Mouse (Mus musculus) myocyte (in vitro differentiated cells): ENCODE data around the gene Zxdc. TPM values are rescaled to one million over a fixed set of nuclear protein-coding genes. Genes with fewer than 3 reads are reported as not detected.

Experiments
- H3K27me3 ChIP-seq: one replicate; pipeline ENCODE4 v1.6.1; 2011; ENCODE audit not compliant: control insufficient read depth, insufficient read depth, insufficient read length
- H3K36me3 ChIP-seq: one replicate; pipeline ENCODE4 v1.6.1; 2011; ENCODE audit not compliant: control insufficient read depth, insufficient read depth
- H3K4me2 ChIP-seq: one replicate; pipeline ENCODE4 v1.6.1; 2011; ENCODE audit warnings: low read depth, control low read depth
- H3K4me3 ChIP-seq: one replicate; pipeline ENCODE4 v1.5.1; 2011; ENCODE audit warnings: mild to moderate bottlenecking, control low read depth, moderate library complexity
- H3K79me2 ChIP-seq: one replicate; pipeline ENCODE4 v1.6.1; 2011; ENCODE audit not compliant: control insufficient read depth, insufficient read depth
- H3ac ChIP-seq: one replicate; pipeline ENCODE4 v1.6.1; 2011; ENCODE audit not compliant: control insufficient read depth, insufficient read length
- CEBPB ChIP-seq: IDR thresholded peaks from 2 replicates; pipeline ENCODE4 v1.6.1; 2011; ENCODE audit warnings: mild to moderate bottlenecking, moderate library complexity; ENCODE audit not compliant: poor library complexity, insufficient read depth, severe bottlenecking
- E2F4 ChIP-seq: IDR thresholded peaks from one replicate; pipeline ENCODE4 v1.6.1; 2011; ENCODE audit warnings: mild to moderate bottlenecking, control low read depth, moderate library complexity; ENCODE audit not compliant: insufficient read depth
- MAX ChIP-seq: IDR thresholded peaks from one replicate; pipeline ENCODE4 v1.6.1; 2011; ENCODE audit warnings: low read depth, mild to moderate bottlenecking, control low read depth
- MYOD1 ChIP-seq, 3 experiments: IDR thresholded peaks; one replicate each; pipeline ENCODE4 v1.6.1; 2011; ENCODE audit warnings: control low read depth in 2 of 3, low read depth in 2 of 3, mild to moderate bottlenecking in 2 of 3, moderate library complexity in 1 of 3; ENCODE audit not compliant: insufficient read length in 2 of 3, control insufficient read depth in 1 of 3
- MYOG ChIP-seq, 3 experiments: IDR thresholded peaks; one replicate each; pipeline ENCODE4 v1.6.1; 2011; ENCODE audit warnings: control low read depth in 2 of 3, low read depth in 2 of 3, mild to moderate bottlenecking in 2 of 3; ENCODE audit not compliant: insufficient read length in 2 of 3, control insufficient read depth in 1 of 3, insufficient read depth in 1 of 3
- POLR2A ChIP-seq: IDR thresholded peaks from one replicate; pipeline ENCODE4 v1.6.1; 2011; ENCODE audit warnings: low read depth, mild to moderate bottlenecking, control low read depth, moderate library complexity; ENCODE audit not compliant: insufficient read length
- POLR2AphosphoS2 ChIP-seq: IDR thresholded peaks from one replicate; pipeline ENCODE4 v1.6.1; 2011; ENCODE audit warnings: low read depth, control low read depth; ENCODE audit not compliant: insufficient read length
- REST ChIP-seq: IDR thresholded peaks from one replicate; pipeline ENCODE4 v1.6.1; 2011; ENCODE audit warnings: mild to moderate bottlenecking, control low read depth, moderate library complexity; ENCODE audit not compliant: insufficient read depth, insufficient read length
- SRF ChIP-seq: IDR thresholded peaks from one replicate; pipeline ENCODE4 v1.6.1; 2011; ENCODE audit warnings: low read depth; ENCODE audit not compliant: control insufficient read depth, insufficient read length
- TCF12 ChIP-seq: IDR thresholded peaks from one replicate; pipeline ENCODE4 v1.6.1; 2011; ENCODE audit warnings: mild to moderate bottlenecking, control low read depth; ENCODE audit not compliant: poor library complexity, insufficient read depth, severe bottlenecking
- TCF3 ChIP-seq: IDR thresholded peaks from one replicate; pipeline ENCODE4 v1.6.1; 2011; ENCODE audit warnings: low read depth, control low read depth; ENCODE audit not compliant: insufficient read length
- USF1 ChIP-seq: IDR thresholded peaks from one replicate; pipeline ENCODE4 v1.6.1; 2011; ENCODE audit warnings: low read depth, mild to moderate bottlenecking, control low read depth, moderate library complexity
- polyA plus RNA-seq: library from polyadenylated mRNA; unstranded; fragments of >200 nt; fragmentation: generic; extraction: Trizol; gene quantifications from one replicate; pipeline ENCODE4 v1.2.1, GENCODE M21; 2012; ENCODE audit warnings: missing spikeins

The Zxdc gene
- polyA plus RNA-seq, 1 experiment, result 7.6 TPM

DNA sequence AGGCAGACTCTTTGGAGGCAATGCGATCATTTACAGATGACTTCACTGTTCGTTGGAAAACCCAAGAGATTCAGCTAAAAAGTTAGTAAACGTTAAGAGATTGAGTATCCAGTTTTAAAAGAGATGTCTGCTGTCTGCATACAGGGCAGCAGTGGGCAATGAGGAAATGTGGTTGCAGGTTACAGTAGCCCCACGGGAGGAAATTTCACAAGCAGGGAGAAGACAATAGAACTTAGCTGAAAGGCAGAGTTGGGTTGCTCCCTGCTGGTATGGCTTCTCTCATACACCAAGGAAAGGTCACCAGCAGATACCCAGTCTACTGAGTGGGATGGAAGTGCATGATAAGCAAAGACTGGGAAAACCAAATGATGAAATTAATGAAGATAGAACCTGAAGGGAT lies 21.3 kb downstream of the Zxdc start:
- Histone ChIP-seq H3ac (no peak overlapping the region), H3K4me2 (no peak overlapping the region), H3K27me3 (no peaks in the 10 kb centered on the region), H3K4me3 (no peak overlapping the region), H3K79me2 (no peaks in the 10 kb centered on the region), H3K36me3 (peaks cover 42% of the 10 kb centered on the region)
- TF ChIP-seq E2F4 (no peak), TCF3 (no peak), TCF12 (no peak), USF1 (no peak), CEBPB (no peak), MYOG (IDR thresholded peaks at IDR 0.05; ENCODE audit: control insufficient read depth in 1 of 3, insufficient read depth in 1 of 3, insufficient read length in 2 of 3, low read depth in 2 of 3) (no peak), MYOD1 (IDR thresholded peaks at IDR 0.05; ENCODE audit: control insufficient read depth in 1 of 3, insufficient read length in 2 of 3, low read depth in 2 of 3) (no peak), POLR2AphosphoS2 (no peak), MAX (no peak), SRF (no peak), POLR2A (no peak), REST (no peak)

DNA sequence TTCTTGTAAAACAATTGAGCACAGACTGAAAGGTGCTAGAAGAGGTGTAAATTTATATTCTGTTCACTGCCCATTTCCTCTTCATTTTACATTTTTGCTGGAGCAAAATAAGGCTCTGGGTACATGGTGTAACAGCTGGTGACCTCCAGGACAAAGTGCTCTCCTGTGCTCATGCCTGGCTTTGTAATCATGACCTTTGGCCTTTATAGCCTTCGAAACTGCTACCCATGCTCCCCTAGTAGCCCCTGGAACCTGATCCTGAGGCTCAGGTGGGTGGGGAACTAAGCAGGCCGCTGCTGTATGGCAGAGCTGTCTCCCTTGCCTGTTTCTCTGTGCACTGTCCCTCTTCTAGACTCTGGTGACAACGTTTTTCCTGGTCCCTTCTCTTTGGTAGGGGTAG lies 24.7 kb downstream of the Zxdc start:
- no peaks in the 10 kb centered on the region for H3K27me3 ChIP-seq
- no peak overlapping the region for H3K4me2 ChIP-seq
- TF ChIP-seq MYOG (IDR thresholded peaks at IDR 0.05; ENCODE audit: control insufficient read depth in 1 of 3, insufficient read depth in 1 of 3, insufficient read length in 2 of 3, low read depth in 2 of 3), result no peak
- no peak for TF ChIP-seq MYOD1 (IDR thresholded peaks at IDR 0.05; ENCODE audit: control insufficient read depth in 1 of 3, insufficient read length in 2 of 3, low read depth in 2 of 3)
- TF ChIP-seq MAX, result no peak
- no peak for TF ChIP-seq SRF
- no peak for TF ChIP-seq USF1
- no peak for TF ChIP-seq E2F4
- TF ChIP-seq POLR2A, result no peak
- no peak for TF ChIP-seq TCF3
- TF ChIP-seq CEBPB, result no peak
- TF ChIP-seq REST, result no peak
- TF ChIP-seq TCF12, result no peak
- no peak for TF ChIP-seq POLR2AphosphoS2
- no peak overlapping the region for H3ac ChIP-seq
- no peak overlapping the region for H3K4me3 ChIP-seq
- peaks cover 23% of the 10 kb centered on the region for H3K36me3 ChIP-seq
- H3K79me2 ChIP-seq, result no peaks in the 10 kb centered on the region

DNA sequence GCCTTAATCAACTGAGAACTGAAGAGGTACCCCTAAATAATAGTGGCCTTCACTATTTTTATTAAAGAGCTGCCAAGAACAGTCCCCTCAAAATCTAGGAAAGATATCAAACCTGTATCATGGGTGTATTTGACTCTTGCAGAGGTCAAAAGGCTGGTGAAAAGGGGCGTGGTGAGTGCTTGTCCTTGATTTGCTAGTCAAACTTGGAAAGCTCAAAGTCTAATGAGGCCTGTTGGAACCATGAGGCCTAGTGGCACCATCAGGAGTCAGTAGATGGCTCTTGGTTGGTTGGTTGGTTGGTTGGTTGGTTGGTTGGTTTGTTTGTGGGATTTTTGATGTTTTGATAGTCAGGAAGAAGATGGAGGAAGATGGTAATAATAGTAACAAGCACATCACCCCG lies 26.5 kb downstream of the Zxdc start:
- H3K4me3 ChIP-seq, result no peak overlapping the region
- H3K36me3 ChIP-seq, result peaks cover 10% of the 10 kb centered on the region
- H3K27me3 ChIP-seq, result no peaks in the 10 kb centered on the region
- no peaks in the 10 kb centered on the region for H3K79me2 ChIP-seq
- TF ChIP-seq MYOG (IDR thresholded peaks at IDR 0.05; ENCODE audit: control insufficient read depth in 1 of 3, insufficient read depth in 1 of 3, insufficient read length in 2 of 3, low read depth in 2 of 3) (no peak), CEBPB (no peak), E2F4 (no peak), MAX (no peak), TCF12 (no peak), SRF (no peak), REST (no peak), POLR2AphosphoS2 (no peak), USF1 (no peak), MYOD1 (IDR thresholded peaks at IDR 0.05; ENCODE audit: control insufficient read depth in 1 of 3, insufficient read length in 2 of 3, low read depth in 2 of 3) (no peak), POLR2A (no peak), TCF3 (no peak)
- H3ac ChIP-seq, result no peak overlapping the region
- H3K4me2 ChIP-seq, result no peak overlapping the region

DNA sequence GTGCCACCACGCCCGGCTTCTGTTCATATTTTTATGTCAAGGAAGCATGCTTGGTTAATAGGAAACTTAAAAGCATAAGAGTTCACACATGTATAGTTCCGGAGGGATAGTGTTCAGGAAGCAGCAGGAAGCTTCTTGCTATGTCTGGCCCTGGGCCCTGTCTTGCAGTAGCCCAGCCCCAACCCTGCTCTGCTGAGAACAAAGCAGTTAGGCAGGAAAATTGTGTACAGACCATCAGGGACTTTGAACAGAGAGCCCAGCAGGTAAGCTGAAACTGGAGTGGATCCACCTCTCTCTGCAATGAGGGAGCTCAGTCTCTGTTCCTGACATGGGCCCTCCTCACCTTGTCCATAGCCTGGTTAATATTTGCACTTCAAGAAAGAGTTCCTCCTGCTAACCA lies 28.0 kb downstream of the Zxdc start:
- Histone ChIP-seq H3K27me3 (no peaks in the 10 kb centered on the region), H3K4me3 (no peak overlapping the region), H3ac (no peak overlapping the region), H3K4me2 (no peak overlapping the region), H3K79me2 (no peaks in the 10 kb centered on the region), H3K36me3 (peaks cover 5% of the 10 kb centered on the region)
- no peak for TF ChIP-seq REST

DNA sequence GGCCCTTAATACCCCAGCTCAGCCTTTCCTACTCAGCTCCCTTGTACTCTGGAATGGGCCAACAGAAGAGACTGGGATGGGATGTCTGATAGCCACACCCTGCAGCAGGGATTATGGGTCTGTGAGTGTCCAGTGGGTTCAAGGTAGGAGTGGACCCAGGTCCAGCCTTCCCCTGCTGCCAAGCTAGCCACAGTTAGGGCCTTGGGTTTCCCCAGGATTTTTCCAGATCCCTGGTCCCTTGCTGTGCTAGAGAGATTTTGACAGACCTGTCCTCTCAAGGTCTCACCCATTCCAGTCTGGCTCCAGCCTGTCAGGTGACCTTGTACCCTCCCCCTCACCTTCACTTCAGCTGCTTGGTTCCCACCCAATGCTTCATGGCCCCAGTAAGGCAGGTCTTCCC lies 39.3 kb downstream of the Zxdc start:
- Histone ChIP-seq H3K4me3 (no peak overlapping the region), H3ac (no peak overlapping the region), H3K79me2 (no peaks in the 10 kb centered on the region), H3K36me3 (no peaks in the 10 kb centered on the region), H3K27me3 (no peaks in the 10 kb centered on the region), H3K4me2 (no peak overlapping the region)
- TF ChIP-seq MYOD1 (IDR thresholded peaks at IDR 0.05; ENCODE audit: control insufficient read depth in 1 of 3, insufficient read length in 2 of 3, low read depth in 2 of 3) (no peak), CEBPB (no peak), POLR2A (no peak), E2F4 (no peak), USF1 (no peak), TCF12 (no peak), MYOG (IDR thresholded peaks at IDR 0.05; ENCODE audit: control insufficient read depth in 1 of 3, insufficient read depth in 1 of 3, insufficient read length in 2 of 3, low read depth in 2 of 3) (no peak), SRF (no peak), MAX (no peak), POLR2AphosphoS2 (no peak), REST (no peak), TCF3 (no peak)
